Mouse (Mus musculus) E14TG2a.4 (cell line): ENCODE results near the gene Chst5.

Source experiments
- H3K27me3 ChIP-seq: 2 replicates; pipeline ENCODE4 v1.6.1; 2014; ENCODE audit warnings: low read length, control low read depth; ENCODE audit not compliant: insufficient read depth
- H3K36me3 ChIP-seq: 2 replicates; pipeline ENCODE4 v1.6.1; 2014; ENCODE audit warnings: low read length, control low read depth; ENCODE audit not compliant: insufficient read depth
- H3K4me1 ChIP-seq: replicated peaks from 2 replicates; pipeline ENCODE4 v1.6.1; 2014; ENCODE audit warnings: low read depth, low read length, control low read depth
- H3K4me3 ChIP-seq: replicated peaks from 2 replicates; pipeline ENCODE4 v1.5.1; 2014; ENCODE audit warnings: mild to moderate bottlenecking, low read length
- H3K9me3 ChIP-seq: 2 replicates; pipeline ENCODE4 v1.6.1; 2014; ENCODE audit warnings: low read length, control low read depth
- POU5F1 ChIP-seq: IDR thresholded peaks from 2 replicates; pipeline ENCODE4 v1.6.1; 2014; ENCODE audit warnings: low read length, borderline replicate concordance

Gene Chst5

DNA sequence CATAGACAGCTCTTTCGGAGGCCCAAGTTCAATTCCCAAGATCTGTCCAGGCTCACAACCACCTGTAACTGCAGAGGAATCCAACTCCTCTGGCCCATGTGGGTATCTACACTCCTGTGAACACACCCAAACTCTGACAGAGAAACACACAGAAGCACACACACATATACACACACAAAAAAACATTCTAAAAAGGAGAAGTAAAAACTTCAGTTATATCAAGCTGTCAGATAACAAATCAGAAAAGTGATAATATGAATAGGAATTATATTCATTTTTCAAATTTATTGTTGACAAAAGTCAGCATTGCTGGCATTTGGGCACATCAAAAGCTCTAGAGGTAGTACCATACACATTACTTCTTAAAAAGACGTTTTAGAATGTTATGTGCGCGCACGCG is 63.5 kb downstream of the Chst5 start:
- peaks cover 40% of the 10 kb centered on the region for H3K4me1 ChIP-seq
- H3K36me3 ChIP-seq = peaks cover 85% of the 10 kb centered on the region
- no peak for TF ChIP-seq POU5F1
- H3K27me3 ChIP-seq = no peaks in the 10 kb centered on the region
- no peak overlapping the region for H3K4me3 ChIP-seq
- no peaks in the 10 kb centered on the region for H3K9me3 ChIP-seq
